Mouse (Mus musculus) adrenal gland, adult (tissue): ENCODE data around the gene Xaf1.
A peak's percentile ranks its signal among the peaks of the same experiment; 100 is the strongest.

ENCODE experiments used
- DNase-seq, 2 experiments: peaks; one replicate each; pipeline ENCODE4 v3.0.0; 2022 to 2023; ENCODE audit warnings: low spot score in 1 of 2; ENCODE audit not compliant: inconsistent age in 2 of 2

The Xaf1 gene

DNA sequence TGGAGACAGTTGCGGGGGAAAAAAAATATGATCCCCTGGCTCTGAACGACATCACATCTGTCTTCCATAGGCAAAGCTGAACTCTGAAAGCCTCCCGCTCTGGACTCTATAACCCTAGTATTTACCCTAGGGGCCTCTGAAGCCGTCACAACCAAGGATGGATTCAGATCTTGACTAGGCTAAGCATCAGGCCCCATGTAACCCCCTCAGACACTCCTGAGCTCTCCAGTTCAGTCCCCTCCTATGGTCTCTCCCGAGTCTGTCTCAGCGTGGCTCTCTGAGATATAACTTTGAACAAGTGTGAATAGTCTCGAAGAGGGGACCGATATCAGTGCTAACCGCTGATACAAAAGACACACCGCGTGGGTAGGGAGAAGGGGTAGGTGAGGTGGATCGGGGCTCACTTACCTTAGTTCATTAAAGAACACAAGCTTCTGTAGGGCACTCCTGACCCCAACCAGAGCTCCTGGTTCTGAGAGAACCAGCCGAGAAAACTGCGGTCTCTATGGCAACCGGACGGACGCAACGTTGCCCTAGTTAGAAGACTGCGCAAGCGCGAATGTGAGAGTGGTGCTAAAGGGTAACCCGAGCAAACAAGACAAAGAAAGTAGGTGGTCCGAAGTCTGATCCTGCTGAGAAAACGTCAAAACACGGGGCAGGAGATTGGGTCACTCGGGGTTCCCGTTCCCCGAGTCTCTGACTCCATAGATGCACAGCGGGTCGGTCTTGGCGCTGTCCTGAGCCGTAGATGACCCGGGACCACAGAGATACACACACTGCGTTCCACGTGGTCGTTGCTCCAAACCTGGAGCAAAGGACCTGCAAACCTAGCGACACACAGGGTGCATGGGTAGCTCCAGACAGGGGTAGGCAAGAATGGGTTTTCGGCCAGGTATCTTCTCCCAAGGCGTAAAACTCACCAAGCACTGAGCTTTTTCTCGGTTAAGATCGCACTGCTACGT is 60.2 kb downstream of the Xaf1 start:
- peak; percentile 66 to 88 for DNase-seq

DNA sequence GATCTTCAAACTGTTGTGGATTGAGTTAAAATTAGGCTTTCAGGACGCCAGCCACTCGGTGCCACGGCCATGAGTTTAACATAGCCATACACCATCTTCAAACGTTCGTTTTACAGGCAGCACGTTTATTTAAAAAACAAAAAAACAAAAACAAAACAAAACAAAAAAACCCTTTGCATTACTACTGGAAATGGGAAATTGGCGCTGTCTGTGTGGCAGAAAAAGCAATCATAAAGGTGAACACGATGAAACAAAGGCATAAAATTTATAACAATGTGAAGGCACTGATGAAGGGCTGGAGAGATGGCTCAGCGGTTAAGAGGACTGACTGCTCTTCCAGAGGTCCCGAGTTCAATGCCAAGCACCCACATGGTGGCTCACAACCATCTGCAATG is 60.9 kb downstream of the Xaf1 start, which contains the start of gene Tekt1:
Tekt1 (minus strand) TSS at position 96 of the 395 bp plus-strand sequence.
- DNase-seq, result no peak
